ENCODE assay signal across 7 mouse cellular contexts in genomic region chr9:65201021-65201380, GRCm38 (mm10). TPM values are rescaled to one million over a fixed set of nuclear protein-coding genes. Genes with fewer than 3 reads are reported as not detected.
DNase-seq lines count a peak whose midpoint lies in the region; ATAC-seq and TF ChIP-seq lines count a peak whose summit lies in the region.

No protein-coding gene starts in this region.

- 53% methylated on average over 3 of the region's 3 CpGs for WGBS in lung, postnatal 0 days
- WGBS in forebrain, embryonic 11.5 days: 45% methylated on average over 3 of the region's 3 CpGs
- WGBS in liver, embryonic 15.5 days (ENCODE audit: insufficient replicate concordance): 13% methylated on average over 3 of the region's 3 CpGs
- WGBS in stomach, embryonic 16.5 days: 38% methylated on average over 3 of the region's 3 CpGs

- H3K36me3 ChIP-seq in lung, postnatal 0 days (ENCODE audit: insufficient read depth, low read length): no peaks in the 10 kb centered on the region
- no peaks in the 10 kb centered on the region for H3K36me3 ChIP-seq in forebrain, embryonic 11.5 days (ENCODE audit: control insufficient read depth, insufficient read depth, low read length)
- H3K36me3 ChIP-seq in liver, embryonic 15.5 days (replicated peaks): no peaks in the 10 kb centered on the region
- no peaks in the 10 kb centered on the region for H3K36me3 ChIP-seq in stomach, embryonic 16.5 days (ENCODE audit: control insufficient read depth, insufficient read depth, low read length)

- 0 out of 2 replicates have a peak, but pooled peaks cover 2% of the 10 kb centered on the region for H3K4me1 ChIP-seq in lung, postnatal 0 days (ENCODE audit: insufficient read depth, low read depth, low read length)
- H3K4me1 ChIP-seq in forebrain, embryonic 11.5 days (replicated peaks; ENCODE audit: control insufficient read depth, insufficient read depth, low read length): no peaks in the 10 kb centered on the region; the same call in 1 of the 2 replicates
- peaks cover 69% of the 10 kb centered on the region for H3K4me1 ChIP-seq in liver, embryonic 15.5 days (replicated peaks)
- H3K4me1 ChIP-seq in stomach, embryonic 16.5 days (ENCODE audit: control insufficient read depth, insufficient read depth, low read length): peaks cover 6% of the 10 kb centered on the region

- peak; percentile 31 for DNase-seq in lung, postnatal 0 days (ENCODE audit: low spot score)
- no peak for DNase-seq in lung, postnatal 14 days
- peak; percentile 73 for DNase-seq in forebrain, embryonic 11.5 days (ENCODE audit: low spot score)
- no peak for DNase-seq in thymus, postnatal 10 days (ENCODE audit: low spot score in 2 of 2)
- DNase-seq in natural killer cell, adult 2 months (ENCODE audit: low spot score in 2 of 2): no peak

- TF ChIP-seq EP300 in lung, postnatal 0 days (IDR thresholded peaks at IDR 0.05): no peak

- H3K27ac ChIP-seq in lung, postnatal 0 days (ENCODE audit: low read length): peak overlapping the region; percentile 80
- H3K27ac ChIP-seq in forebrain, embryonic 11.5 days (ENCODE audit: low read depth, low read length): 0 out of 2 replicates have a peak overlapping the region, but pooled peaks have one; percentile 25
- peak overlapping the region; percentile 93 for H3K27ac ChIP-seq in liver, embryonic 15.5 days (replicated peaks)
- H3K27ac ChIP-seq in stomach, embryonic 16.5 days (ENCODE audit: low read length): peak overlapping the region; percentile 57

- no peaks in the 10 kb centered on the region for H3K27me3 ChIP-seq in lung, postnatal 0 days (replicated peaks; ENCODE audit: insufficient read depth, low read length)
- H3K27me3 ChIP-seq in forebrain, embryonic 11.5 days (ENCODE audit: control insufficient read depth, insufficient read depth, low read length): no peaks in the 10 kb centered on the region
- H3K27me3 ChIP-seq in liver, embryonic 15.5 days: no peaks in the 10 kb centered on the region
- H3K27me3 ChIP-seq in stomach, embryonic 16.5 days (ENCODE audit: control insufficient read depth, insufficient read depth, low read length): no peaks in the 10 kb centered on the region

- H3K9ac ChIP-seq in lung, postnatal 0 days (replicated peaks; ENCODE audit: low read depth): no peak overlapping the region
- no peak overlapping the region for H3K9ac ChIP-seq in forebrain, embryonic 11.5 days (ENCODE audit: low read length)
- peak overlapping the region; percentile 50 for H3K9ac ChIP-seq in liver, embryonic 15.5 days
- no peak overlapping the region for H3K9ac ChIP-seq in stomach, embryonic 16.5 days (ENCODE audit: low read length)

- no peak overlapping the region for H3K4me3 ChIP-seq in lung, postnatal 0 days (ENCODE audit: low read depth, low read length)
- no peak overlapping the region for H3K4me3 ChIP-seq in forebrain, embryonic 11.5 days (ENCODE audit: low read depth, low read length)
- no peak overlapping the region for H3K4me3 ChIP-seq in liver, embryonic 15.5 days (replicated peaks)
- no peak overlapping the region for H3K4me3 ChIP-seq in stomach, embryonic 16.5 days (replicated peaks; ENCODE audit: low read length)

- H3K4me2 ChIP-seq in lung, postnatal 0 days (replicated peaks; ENCODE audit: low read depth, low read length): no peak overlapping the region
- H3K4me2 ChIP-seq in forebrain, embryonic 11.5 days (ENCODE audit: low read depth, low read length, severe bottlenecking): no peak overlapping the region
- H3K4me2 ChIP-seq in liver, embryonic 15.5 days: peak overlapping the region; percentile 5; the same call in 1 of the 2 replicates
- no peak overlapping the region for H3K4me2 ChIP-seq in stomach, embryonic 16.5 days (ENCODE audit: low read depth, low read length)

- no peaks in the 10 kb centered on the region for H3K9me3 ChIP-seq in lung, postnatal 0 days (ENCODE audit: low read length)
- H3K9me3 ChIP-seq in forebrain, embryonic 11.5 days (ENCODE audit: control insufficient read depth, low read length): no peaks in the 10 kb centered on the region
- no peaks in the 10 kb centered on the region for H3K9me3 ChIP-seq in liver, embryonic 15.5 days (replicated peaks)
- no peaks in the 10 kb centered on the region for H3K9me3 ChIP-seq in stomach, embryonic 16.5 days (replicated peaks; ENCODE audit: control insufficient read depth, low read length)

- TF ChIP-seq CTCF in lung, postnatal 0 days (IDR thresholded peaks at IDR 0.05): no peak

- no peak for ATAC-seq in lung, postnatal 0 days
- no peak for ATAC-seq in forebrain, embryonic 11.5 days (replicated peaks; ENCODE audit: low FRiP score)
- ATAC-seq in liver, embryonic 15.5 days (ENCODE audit: insufficient read depth): no peak
- no peak for ATAC-seq in stomach, embryonic 16.5 days (ENCODE audit: insufficient read depth, low FRiP score)

RNA-seq across cellular contexts. Expression of gene Parp16, which starts 5.8 kb away (rescaled TPM):
- polyA plus RNA-seq in lung, postnatal 0 days (2015; fragmentation: Nextera tagmentation; extraction: Ambion mirVana): 5.3 and 5.4 TPM in 2 replicates
- polyA plus RNA-seq in forebrain, embryonic 11.5 days (2014; fragmentation: Nextera tagmentation; extraction: Ambion mirVana): 5.4 and 6.6 TPM in 2 replicates
- polyA plus RNA-seq in liver, embryonic 15.5 days (2015; fragmentation: Nextera tagmentation; extraction: Ambion mirVana): 9.5 and 10.2 TPM in 2 replicates
- polyA plus RNA-seq in stomach, embryonic 16.5 days (2015; fragmentation: Nextera tagmentation; extraction: Ambion mirVana): 7.5 and 7.6 TPM in 2 replicates

Comparison
In these comparisons a context has a peak if more than half of its experiments do, and no peak if none do; other contexts are left out.
1. DNase-seq: peak in lung, postnatal 0 days (single experiment) and forebrain, embryonic 11.5 days (single experiment); none in lung, postnatal 14 days (single experiment), thymus, postnatal 10 days (0 of 2) and natural killer cell, adult 2 months (0 of 2).
2. H3K27ac ChIP-seq: peak in every context shown above with its lines; median percentile 93 in liver, embryonic 15.5 days; 80 in lung, postnatal 0 days; 57 in stomach, embryonic 16.5 days; 25 in forebrain, embryonic 11.5 days.